In genomic region chr8:122343758-122344157, GRCm38 (mm10) we compare ENCODE assay signal across 9 mouse cellular contexts. TPM values are rescaled to one million over a fixed set of nuclear protein-coding genes. Genes with fewer than 3 reads are reported as not detected.
DNase-seq lines count a peak whose midpoint lies in the region; ATAC-seq and TF ChIP-seq lines count a peak whose summit lies in the region.
"Had no signal": no experiment of that assay in that cellular context is flagged by ENCODE, and none has a peak within 500 bp of the region (broad histone marks: within the 10 kb centered on the region; RNA-seq: fewer than 3 reads in every experiment).

No protein-coding gene starts in this region.

- no peaks in the 10 kb centered on the region for H3K36me3 ChIP-seq in ES-Bruce4 (ENCODE audit: control insufficient read depth, insufficient read depth, low read length, poor library complexity, severe bottlenecking)
- H3K36me3 ChIP-seq in erythroblast, embryonic 14.5 days (ENCODE audit: control insufficient read depth): peaks cover 21% of the 10 kb centered on the region
- no peaks in the 10 kb centered on the region for H3K36me3 ChIP-seq in hindbrain, embryonic 16.5 days (ENCODE audit: control insufficient read depth, insufficient read depth, low read length)
- H3K36me3 ChIP-seq in liver, embryonic 16.5 days (ENCODE audit: control insufficient read depth, insufficient read depth): 0 out of 2 replicates have a peak, but pooled peaks cover 4% of the 10 kb centered on the region

- peak; percentile 45 for DNase-seq in adrenal gland, postnatal 14 days
- DNase-seq in adrenal gland, adult 18-20 months (ENCODE audit: low spot score in 2 of 2): no peak
- peak; percentile 69 for DNase-seq in thymus, postnatal 0 days (ENCODE audit: low spot score)
- DNase-seq in spleen, adult 12 weeks (ENCODE audit: low spot score): no peak

- no peak for TF ChIP-seq CTCF in ES-Bruce4 (IDR thresholded peaks at IDR 0.05; ENCODE audit: low read depth, low read length)

- no peak for TF ChIP-seq EP300 in ES-Bruce4 (IDR thresholded peaks at IDR 0.05; ENCODE audit: insufficient read depth, low read depth, low read length)

- peak overlapping the region; percentile 37 for H3K4me3 ChIP-seq in ES-Bruce4 (ENCODE audit: low read depth, low read length)
- peak overlapping the region; percentile 55 for H3K4me3 ChIP-seq in erythroblast, embryonic 14.5 days (replicated peaks)
- H3K4me3 ChIP-seq in hindbrain, embryonic 16.5 days (ENCODE audit: low read length): peak overlapping the region; percentile 23
- H3K4me3 ChIP-seq in liver, embryonic 16.5 days (ENCODE audit: low read depth, low read length): peak overlapping the region; percentile 28

- H3K27ac ChIP-seq in ES-Bruce4 (ENCODE audit: insufficient read depth, low read length): peak overlapping the region; percentile 49
- H3K27ac ChIP-seq in hindbrain, embryonic 16.5 days (ENCODE audit: low read depth, low read length): no peak overlapping the region
- no peak overlapping the region for H3K27ac ChIP-seq in liver, embryonic 16.5 days (ENCODE audit: low read length)

- H3K4me1 ChIP-seq in ES-Bruce4 (ENCODE audit: control insufficient read depth, insufficient read depth, low read length): peaks cover 4% of the 10 kb centered on the region
- peaks cover 92% of the 10 kb centered on the region for H3K4me1 ChIP-seq in erythroblast, embryonic 14.5 days (ENCODE audit: control insufficient read depth)
- peaks cover 11% of the 10 kb centered on the region for H3K4me1 ChIP-seq in hindbrain, embryonic 16.5 days (ENCODE audit: control insufficient read depth, insufficient read depth, low read depth, low read length)
- H3K4me1 ChIP-seq in liver, embryonic 16.5 days (ENCODE audit: control insufficient read depth, low read depth, low read length): peaks cover 41% of the 10 kb centered on the region

- H3K4me2 ChIP-seq in hindbrain, embryonic 16.5 days (ENCODE audit: low read length): peak overlapping the region; percentile 44
- peak overlapping the region; percentile 58 for H3K4me2 ChIP-seq in liver, embryonic 16.5 days (ENCODE audit: low read depth, low read length)

- peak overlapping the region; percentile 38 for H3K9ac ChIP-seq in ES-Bruce4 (ENCODE audit: low read depth, poor library complexity, severe bottlenecking)
- H3K9ac ChIP-seq in hindbrain, embryonic 16.5 days (ENCODE audit: low read depth, low read length): 0 out of 2 replicates have a peak overlapping the region, but pooled peaks have one; percentile 7
- 0 out of 2 replicates have a peak overlapping the region, but pooled peaks have one; percentile 26 for H3K9ac ChIP-seq in liver, embryonic 16.5 days (ENCODE audit: low read depth, low read length)

- H3K9me3 ChIP-seq in ES-Bruce4 (replicated peaks; ENCODE audit: control insufficient read depth, insufficient read depth, low read length, poor library complexity, severe bottlenecking): no peaks in the 10 kb centered on the region
- peaks cover 13% of the 10 kb centered on the region for H3K9me3 ChIP-seq in erythroblast, embryonic 14.5 days (ENCODE audit: control insufficient read depth, low read length)
- H3K9me3 ChIP-seq in hindbrain, embryonic 16.5 days (ENCODE audit: control insufficient read depth, low read length): no peaks in the 10 kb centered on the region
- H3K9me3 ChIP-seq in liver, embryonic 16.5 days (replicated peaks; ENCODE audit: control insufficient read depth, low read length): no peaks in the 10 kb centered on the region

- no peak for TF ChIP-seq POLR2A in ES-Bruce4 (IDR thresholded peaks at IDR 0.05; ENCODE audit: insufficient read depth, low read length)

- no peak for ATAC-seq in hindbrain, embryonic 16.5 days
- peak; percentile 42; the same call in 1 of the 2 replicates for ATAC-seq in liver, embryonic 16.5 days (ENCODE audit: low read depth)

- H3K27me3 ChIP-seq in ES-Bruce4 (ENCODE audit: control insufficient read depth, insufficient read depth, low read length, poor library complexity, severe bottlenecking): no peaks in the 10 kb centered on the region
- peaks cover 21% of the 10 kb centered on the region for H3K27me3 ChIP-seq in erythroblast, embryonic 14.5 days (ENCODE audit: control insufficient read depth)
- peaks cover 2% of the 10 kb centered on the region; the same call in 1 of the 2 replicates for H3K27me3 ChIP-seq in hindbrain, embryonic 16.5 days (replicated peaks; ENCODE audit: control insufficient read depth, insufficient read depth, low read length)
- H3K27me3 ChIP-seq in liver, embryonic 16.5 days (ENCODE audit: control insufficient read depth, insufficient read depth, low read depth, low read length): no peaks in the 10 kb centered on the region; the same call in none of the 2 replicates

- 0% methylated on average over 10 of the region's 14 CpGs for WGBS in hindbrain, embryonic 16.5 days
- WGBS in liver, embryonic 16.5 days (ENCODE audit: insufficient replicate concordance): 1% methylated on average over 14 of the region's 14 CpGs

RNA-seq across cellular contexts. Expression of gene Trhr2, which starts 16.8 kb away (rescaled TPM):
- total RNA-seq in adrenal gland, postnatal 14 days (2021): not detected in 2 replicates
- not detected for total RNA-seq in adrenal gland, adult 18-20 months (2021)
- polyA plus RNA-seq in ES-Bruce4 (2011; ENCODE audit: insufficient read depth, insufficient read length, low read depth, missing spikeins): not detected in 2 replicates
- polyA plus RNA-seq in erythroblast, embryonic 14.5 days (2012): not detected in 2 replicates
- polyA plus RNA-seq in hindbrain, embryonic 16.5 days (2015; fragmentation: Nextera tagmentation; extraction: Ambion mirVana): 0.39 and 0.60 TPM in 2 replicates
- not detected in 2 replicates for polyA plus RNA-seq in liver, embryonic 16.5 days (2015; fragmentation: Nextera tagmentation; extraction: Ambion mirVana)
- not detected in 2 replicates for polyA plus RNA-seq in thymus, postnatal 0 days (2015; fragmentation: Nextera tagmentation; extraction: Ambion mirVana)
- polyA plus RNA-seq: gonadal fat pad, adult 2 months had no signal

RNA-seq across cellular contexts. Expression of gene Zc3h18, which starts 32.7 kb away (rescaled TPM):
- total RNA-seq in adrenal gland, postnatal 14 days (2021): 39.5 and 40.6 TPM in 2 replicates
- total RNA-seq in adrenal gland, adult 18-20 months (2021): 10 to 100 TPM; 39.9 to 45.1 TPM
- 67.1 and 67.2 TPM in 2 replicates for polyA plus RNA-seq in ES-Bruce4 (2011; ENCODE audit: insufficient read depth, insufficient read length, low read depth, missing spikeins)
- polyA plus RNA-seq in erythroblast, embryonic 14.5 days (2012): 10.0 and 10.5 TPM in 2 replicates
- 28.8 and 31.8 TPM in 2 replicates for polyA plus RNA-seq in hindbrain, embryonic 16.5 days (2015; fragmentation: Nextera tagmentation; extraction: Ambion mirVana)
- 17.8 and 19.0 TPM in 2 replicates for polyA plus RNA-seq in liver, embryonic 16.5 days (2015; fragmentation: Nextera tagmentation; extraction: Ambion mirVana)
- 41.0 and 41.7 TPM in 2 replicates for polyA plus RNA-seq in thymus, postnatal 0 days (2015; fragmentation: Nextera tagmentation; extraction: Ambion mirVana)

Comparison
In these comparisons a context has a peak if more than half of its experiments do, and no peak if none do; other contexts are left out.
1. DNase-seq: peak in adrenal gland, postnatal 14 days (single experiment) and thymus, postnatal 0 days (single experiment); none in adrenal gland, adult 18-20 months (0 of 2) and spleen, adult 12 weeks (single experiment).
2. Peak in every context shown above with its lines, with median percentiles within 50 percentile points of each other: H3K4me3 ChIP-seq and H3K9ac ChIP-seq.